Mouse (Mus musculus) MEL (cell line): ENCODE results near the gene Plekhf1. TPM values are rescaled to one million over a fixed set of nuclear protein-coding genes. Genes with fewer than 3 reads are reported as not detected.

Experiments
- DNase-seq: peaks from one replicate; pipeline ENCODE4 v3.0.0; 2011; ENCODE audit warnings: low read depth, low spot score
- H3K27ac ChIP-seq: 2 replicates; pipeline ENCODE4 v1.5.1; 2012; ENCODE audit warnings: low read depth, mild to moderate bottlenecking, control low read depth, low read length, moderate library complexity; ENCODE audit not compliant: control insufficient read depth
- H3K27me3 ChIP-seq, 2 experiments: fragments of 150-350 bp in 1 of 2; sonication (generic) in 1 of 2; 2 replicates each; pipeline ENCODE4 v1.6.1; 2012; ENCODE audit warnings: low read length in 2 of 2, mild to moderate bottlenecking in 2 of 2, improper control_type of control experiment in 1 of 2, moderate library complexity in 1 of 2; ENCODE audit not compliant: insufficient read depth in 2 of 2, control insufficient read depth in 1 of 2
- H3K36me3 ChIP-seq, 2 experiments: 2 replicates each; pipeline ENCODE4 v1.6.1; 2012 to 2014; ENCODE audit warnings: low read length in 2 of 2, improper control_type of control experiment in 1 of 2, inconsistent platforms in 1 of 2, mild to moderate bottlenecking in 1 of 2; ENCODE audit not compliant: insufficient read depth in 2 of 2, control insufficient read depth in 1 of 2
- H3K4me1 ChIP-seq, 2 experiments: fragments of 150-350 bp in 1 of 2; sonication (generic) in 1 of 2; 2 replicates each; pipeline ENCODE4 v1.6.1; 2012; ENCODE audit warnings: low read length in 2 of 2, improper control_type of control experiment in 1 of 2, mild to moderate bottlenecking in 1 of 2; ENCODE audit not compliant: insufficient read depth in 2 of 2, control insufficient read depth in 1 of 2
- H3K4me3 ChIP-seq, 2 experiments: fragments of 150-350 bp in 1 of 2; sonication (generic) in 1 of 2; 2 replicates each; pipeline ENCODE4 v1.5.1; 2012; ENCODE audit warnings: low read depth in 2 of 2, low read length in 2 of 2, mild to moderate bottlenecking in 2 of 2, moderate library complexity in 2 of 2, control low read depth in 1 of 2, improper control_type of control experiment in 1 of 2; ENCODE audit not compliant: control insufficient read depth in 1 of 2, insufficient read depth in 1 of 2
- H3K79me2 ChIP-seq: 2 replicates; pipeline ENCODE4 v1.6.1; 2012; ENCODE audit warnings: mild to moderate bottlenecking, low read length, moderate library complexity; ENCODE audit not compliant: control insufficient read depth, poor library complexity, insufficient read depth
- H3K9ac ChIP-seq: 2 replicates; pipeline ENCODE4 v1.6.1; 2012; ENCODE audit warnings: low read depth, mild to moderate bottlenecking, control low read depth, low read length, moderate library complexity; ENCODE audit not compliant: control insufficient read depth, poor library complexity, severe bottlenecking
- H3K9me3 ChIP-seq: fragments of 150-350 bp; sonication (generic); replicated peaks from 2 replicates; pipeline ENCODE4 v1.6.1; 2012; ENCODE audit warnings: mild to moderate bottlenecking, low read length, improper control_type of control experiment, moderate library complexity; ENCODE audit not compliant: insufficient read depth
- CTCF ChIP-seq, 3 experiments: IDR thresholded peaks in 2 of 3; conservative IDR thresholded peaks in 1 of 3; 2 replicates each; pipeline ENCODE4 v1.5.1; 2011 to 2012; ENCODE audit warnings: low read length in 3 of 3, low read depth in 2 of 3, mild to moderate bottlenecking in 2 of 3, improper control_type of control experiment in 1 of 3, inconsistent platforms in 1 of 3, mixed read lengths in 1 of 3, moderate library complexity in 1 of 3; ENCODE audit not compliant: control insufficient read depth in 1 of 3, insufficient read depth in 1 of 3, poor library complexity in 1 of 3, severe bottlenecking in 1 of 3
- E2F4 ChIP-seq: IDR thresholded peaks from 2 replicates; pipeline ENCODE4 v1.6.1; 2011; ENCODE audit warnings: low read depth, low read length, improper control_type of control experiment, borderline replicate concordance
- ELF1 ChIP-seq: IDR thresholded peaks from 2 replicates; pipeline ENCODE4 v1.6.1; 2014; ENCODE audit warnings: low read depth, mild to moderate bottlenecking, inconsistent platforms, low read length, improper control_type of control experiment, moderate library complexity
- ETS1 ChIP-seq: IDR thresholded peaks from 2 replicates; pipeline ENCODE4 v1.6.1; 2012; ENCODE audit warnings: low read depth, mild to moderate bottlenecking, inconsistent platforms, low read length, improper control_type of control experiment, moderate library complexity
- HCFC1 ChIP-seq: IDR thresholded peaks from 2 replicates; pipeline ENCODE4 v1.6.1; 2012; ENCODE audit warnings: low read depth, mild to moderate bottlenecking, inconsistent platforms, low read length, improper control_type of control experiment, moderate library complexity
- JUND ChIP-seq: IDR thresholded peaks from 2 replicates; pipeline ENCODE4 v1.6.1; 2011; ENCODE audit warnings: low read depth, mild to moderate bottlenecking, improper control_type of control experiment, low read length
- KAT2A ChIP-seq: conservative IDR thresholded peaks from 2 replicates; pipeline ENCODE4 v1.6.1; 2012; ENCODE audit warnings: low read depth, low read length, improper control_type of control experiment, inconsistent platforms
- MAZ ChIP-seq: IDR thresholded peaks from 2 replicates; pipeline ENCODE4 v1.6.1; 2012; ENCODE audit warnings: low read depth, mild to moderate bottlenecking, inconsistent platforms, low read length, improper control_type of control experiment
- MEF2A ChIP-seq: IDR thresholded peaks from 2 replicates; pipeline ENCODE4 v1.6.1; 2014; ENCODE audit warnings: low read depth, mild to moderate bottlenecking, inconsistent platforms, low read length, improper control_type of control experiment; ENCODE audit not compliant: poor library complexity, insufficient replicate concordance, severe bottlenecking; ENCODE audit errors: extremely low read depth
- MYC ChIP-seq: IDR thresholded peaks from 2 replicates; pipeline ENCODE4 v1.6.1; 2011; ENCODE audit warnings: low read depth, mild to moderate bottlenecking, low read length, improper control_type of control experiment, moderate library complexity
- NRF1 ChIP-seq: IDR thresholded peaks from 2 replicates; pipeline ENCODE4 v1.6.1; 2014; ENCODE audit warnings: low read depth, mild to moderate bottlenecking, inconsistent platforms, low read length, improper control_type of control experiment, moderate library complexity; ENCODE audit not compliant: poor library complexity, insufficient read depth, severe bottlenecking
- POLR2A ChIP-seq, 2 experiments: IDR thresholded peaks; 2 replicates each; pipeline ENCODE4 v1.6.1; 2011 to 2012; ENCODE audit warnings: low read length in 2 of 2, mild to moderate bottlenecking in 2 of 2, control low read depth in 1 of 2, improper control_type of control experiment in 1 of 2, low read depth in 1 of 2, moderate library complexity in 1 of 2; ENCODE audit not compliant: control insufficient read depth in 1 of 2, insufficient read depth in 1 of 2, poor library complexity in 1 of 2
- POLR2AphosphoS5 ChIP-seq: IDR thresholded peaks from 2 replicates; pipeline ENCODE4 v1.6.1; 2012; ENCODE audit warnings: low read depth, borderline replicate concordance, mild to moderate bottlenecking, inconsistent platforms, low read length, moderate library complexity, mixed read lengths
- RAD21 ChIP-seq: IDR thresholded peaks from 2 replicates; pipeline ENCODE4 v1.6.1; 2011; ENCODE audit warnings: mild to moderate bottlenecking, low read depth, low read length, improper control_type of control experiment
- SMC3 ChIP-seq: IDR thresholded peaks from 2 replicates; pipeline ENCODE4 v1.6.1; 2011; ENCODE audit warnings: low read depth, low read length, improper control_type of control experiment
- TCF12 ChIP-seq: IDR thresholded peaks from 2 replicates; pipeline ENCODE4 v1.6.1; 2014; ENCODE audit warnings: low read depth, mild to moderate bottlenecking, inconsistent platforms, low read length, improper control_type of control experiment, moderate library complexity
- ZNF384 ChIP-seq: IDR thresholded peaks from 2 replicates; pipeline ENCODE4 v1.6.1; 2012; ENCODE audit warnings: low read depth, mild to moderate bottlenecking, inconsistent platforms, low read length, improper control_type of control experiment
- polyA plus RNA-seq, 2 experiments: library from polyadenylated mRNA; stranded (reverse) in 1 of 2; unstranded in 1 of 2; fragments of >175 nt in 1 of 2; fragments of >200 nt in 1 of 2; gene quantifications; 2 replicates each; pipeline versions ENCODE4 v1.2.1 to v1.2.4; 2012; ENCODE audit warnings: low replicate concordance in 2 of 2, low read depth in 1 of 2; ENCODE audit not compliant: insufficient read length in 2 of 2, insufficient read depth in 1 of 2, missing spikeins in 1 of 2
- total RNA-seq: library from RNA; depleted of rRNA; stranded (reverse); fragments of 300-350 nt; gene quantifications from 2 replicates; pipeline ENCODE4 v1.2.3, GENCODE M21; 2012

Plekhf1 gene
- total and polyA plus RNA-seq, 3 experiments, result 0.89 to 1.7 TPM; not detected in 1

DNA sequence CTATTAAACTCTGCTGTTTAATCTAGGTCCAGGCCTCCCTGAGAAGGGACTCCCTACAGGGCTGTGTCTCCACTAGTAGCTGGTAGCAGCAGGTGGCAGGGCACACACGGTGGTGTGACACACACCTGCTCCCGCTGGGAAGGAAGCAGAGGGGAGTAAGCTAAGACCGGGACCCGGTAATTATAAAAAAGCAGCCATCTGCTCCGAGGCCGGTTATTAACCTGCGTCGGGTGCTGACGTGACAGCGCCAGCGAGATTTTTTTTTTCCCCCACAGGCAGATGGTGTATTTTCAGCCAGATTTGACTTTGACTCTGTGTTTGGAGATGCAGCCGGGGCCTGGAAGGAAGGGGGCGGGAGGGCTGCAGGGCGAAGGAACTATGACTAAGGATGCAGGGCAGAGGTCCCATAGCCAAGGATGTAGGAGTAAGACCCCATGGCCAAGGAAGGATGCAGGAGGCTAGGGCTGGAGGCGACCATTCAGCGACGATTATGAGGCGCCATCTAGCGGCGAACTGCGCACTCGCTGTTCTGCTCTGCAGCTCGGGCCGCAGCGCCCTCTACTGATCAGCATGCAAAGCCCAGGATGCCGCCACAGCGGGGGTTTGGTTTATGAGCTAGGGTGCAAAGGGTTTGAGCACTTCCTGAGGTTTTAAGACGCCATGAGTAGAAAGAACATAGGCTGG is 27.1 kb downstream of the Plekhf1 start:
- H3K9ac ChIP-seq, result no peak overlapping the region
- peak; percentile 86 for DNase-seq
- no peaks in the 10 kb centered on the region for H3K79me2 ChIP-seq
- no peak overlapping the region for H3K27ac ChIP-seq
- H3K4me3 ChIP-seq, result peak overlapping the region in 1 of 2 experiments; percentile 15; a peak in 1 of 4 replicates
- no peaks in the 10 kb centered on the region; a peak in 1 of 4 replicates for H3K27me3 ChIP-seq
- no peaks in the 10 kb centered on the region; a peak in 1 of 4 replicates for H3K36me3 ChIP-seq
- H3K4me1 ChIP-seq, result no peaks in the 10 kb centered on the region
- H3K9me3 ChIP-seq, result no peaks in the 10 kb centered on the region
- TF ChIP-seq POLR2AphosphoS5, result no peak
- peak; percentile 67 for TF ChIP-seq RAD21
- TF ChIP-seq E2F4, result no peak
- no peak for TF ChIP-seq KAT2A
- TF ChIP-seq MEF2A, result no peak
- TF ChIP-seq ZNF384, result 0 out of 2 replicates have a peak, but pooled peaks have one; percentile 6
- TF ChIP-seq TCF12, result no peak
- no peak for TF ChIP-seq ETS1
- peak in 2 of 3 experiments; percentile 98 to 100; a peak in 5 of 6 replicates for TF ChIP-seq CTCF (IDR thresholded peaks at IDR 0.05 in 2 of 3, conservative IDR thresholded peaks at IDR 0.05 in 1 of 3; ENCODE audit: control insufficient read depth in 1 of 3, insufficient read depth in 1 of 3, low read depth in 2 of 3, low read length in 3 of 3, poor library complexity in 1 of 3, severe bottlenecking in 1 of 3)
- TF ChIP-seq SMC3, result peak; percentile 68

DNA sequence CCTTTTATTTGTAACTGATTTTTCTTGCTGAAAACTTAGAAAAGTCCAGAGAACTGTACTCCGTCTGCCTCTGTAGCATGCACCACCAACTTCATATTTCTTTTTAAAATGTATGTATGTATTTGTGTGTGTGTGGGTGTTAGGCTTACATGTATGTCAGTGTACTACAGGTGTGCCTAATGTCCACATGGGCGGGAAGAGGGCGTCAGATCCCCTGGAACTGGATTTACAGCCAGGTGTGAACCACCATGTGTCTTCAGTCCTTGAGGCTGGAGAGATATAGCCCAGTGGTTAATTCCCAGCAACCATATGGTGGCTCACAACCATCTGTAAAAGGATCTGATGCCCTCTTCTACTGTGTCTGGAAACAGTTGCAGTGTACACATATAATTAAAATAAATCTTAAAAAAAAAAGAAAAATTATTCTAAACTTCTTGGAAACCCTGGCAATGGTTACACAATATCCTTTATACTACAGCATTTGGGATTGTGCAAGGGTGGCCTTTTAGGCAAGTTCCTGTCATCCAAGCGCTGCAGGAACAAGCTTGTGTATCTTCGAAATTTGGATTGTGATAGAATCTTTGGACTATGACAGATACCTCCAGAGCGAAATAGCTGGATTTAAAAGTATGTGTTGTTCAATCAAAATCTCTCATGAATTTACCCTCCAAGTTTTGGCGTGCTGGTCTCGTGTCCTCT is 27.8 kb downstream of the Plekhf1 start:
- no peak for TF ChIP-seq ELF1
- no peak for TF ChIP-seq JUND
- no peak for TF ChIP-seq TCF12
- TF ChIP-seq NRF1, result no peak
- no peak for TF ChIP-seq RAD21
- no peak for TF ChIP-seq HCFC1
- no peak for TF ChIP-seq MAZ
- no peak for TF ChIP-seq MYC
- no peak for TF ChIP-seq POLR2A (IDR thresholded peaks at IDR 0.05; ENCODE audit: control insufficient read depth in 1 of 2, insufficient read depth in 1 of 2, low read depth in 1 of 2, low read length in 2 of 2, poor library complexity in 1 of 2)
- Histone ChIP-seq H3K4me3 (no peak overlapping the region), H3K9me3 (no peaks in the 10 kb centered on the region), H3K36me3 (no peaks in the 10 kb centered on the region; a peak in 1 of 4 replicates), H3K4me1 (no peaks in the 10 kb centered on the region), H3K27me3 (no peaks in the 10 kb centered on the region; a peak in 1 of 4 replicates), H3K9ac (no peak overlapping the region), H3K27ac (no peak overlapping the region), H3K79me2 (no peaks in the 10 kb centered on the region)
- DNase-seq, result no peak
